In the genomic region with DNA sequence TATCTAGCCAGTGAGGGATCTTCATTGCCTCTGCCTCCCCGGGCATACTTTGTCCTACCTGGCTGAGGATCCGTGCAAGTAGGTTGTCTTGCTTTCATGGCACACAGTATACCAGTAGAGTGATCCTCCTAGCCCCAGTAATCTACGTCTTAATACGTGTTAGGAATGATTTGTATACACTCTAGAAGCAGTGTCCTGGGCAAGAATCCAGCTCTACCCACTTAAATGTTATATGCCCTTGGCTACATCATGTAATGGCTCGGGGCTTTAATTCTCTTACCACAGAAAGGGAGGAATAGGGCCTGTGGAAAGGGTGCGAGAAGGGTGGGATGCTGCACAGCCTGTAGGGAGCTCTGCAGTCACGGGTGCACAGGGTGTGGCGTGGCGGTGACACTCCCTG, we compare ENCODE assay signal across 22 mouse cellular contexts. TPM values are rescaled to one million over a fixed set of nuclear protein-coding genes. Genes with fewer than 3 reads are reported as not detected.
DNase-seq lines count a peak whose midpoint lies in the region; ATAC-seq and TF ChIP-seq lines count a peak whose summit lies in the region.
"Had no signal": no experiment of that assay in that cellular context is flagged by ENCODE, and none has a peak within 500 bp of the region (broad histone marks: within the 10 kb centered on the region; RNA-seq: fewer than 3 reads in every experiment).

No protein-coding gene starts in this region.

- H3K36me3 ChIP-seq in hindbrain, postnatal 0 days (ENCODE audit: insufficient read depth, low read length): no peaks in the 10 kb centered on the region

- WGBS in hindbrain, postnatal 0 days: 93% methylated on average over 9 of the region's 9 CpGs

- TF ChIP-seq POLR2A in embryonic fibroblast, embryonic 13.5 days (IDR thresholded peaks at IDR 0.05; ENCODE audit: low read depth, low read length): no peak

- no peaks in the 10 kb centered on the region for H3K9me3 ChIP-seq in hindbrain, postnatal 0 days (ENCODE audit: low read length)

- no peak for DNase-seq in left cerebral cortex, adult 2 months (ENCODE audit: extremely low spot score in 1 of 2, low spot score in 2 of 2)
- no peak for DNase-seq in left cerebral cortex, adult 11 months (ENCODE audit: low spot score)
- DNase-seq in MN1 (ENCODE audit: low spot score): peak; percentile 29
- DNase-seq in lung, postnatal 36 days: peak; percentile 75
- DNase-seq in Muller cell, postnatal 12 days (ENCODE audit: inconsistent ontology term): no peak
- no peak for DNase-seq in cerebellum, adult 9-11 months
- no peak for DNase-seq in hindbrain, postnatal 0 days (ENCODE audit: low spot score)
- DNase-seq: adrenal gland, adult 8-10 months; cerebellum, adult 11 months; cerebellum, postnatal 14 days; gastrocnemius, postnatal 25 days; heart, postnatal 10 days; kidney, adult 9 months; retina, postnatal 1 day; thymus, postnatal 14 days had no signal

- no peak overlapping the region for H3K4me3 ChIP-seq in left cerebral cortex, adult 2 months
- H3K4me3 ChIP-seq in embryonic fibroblast, embryonic 13.5 days (ENCODE audit: insufficient read depth, low read length): no peak overlapping the region
- no peak overlapping the region for H3K4me3 ChIP-seq in hindbrain, postnatal 0 days (ENCODE audit: low read length)

- peaks cover 26% of the 10 kb centered on the region for H3K4me1 ChIP-seq in embryonic fibroblast, embryonic 13.5 days (ENCODE audit: control insufficient read depth, insufficient read depth, low read length)
- H3K4me1 ChIP-seq in hindbrain, postnatal 0 days (ENCODE audit: insufficient read depth, low read length): 0 out of 2 replicates have a peak, but pooled peaks cover 6% of the 10 kb centered on the region

- H3K4me2 ChIP-seq in hindbrain, postnatal 0 days (ENCODE audit: low read depth, low read length): no peak overlapping the region
- H3K4me2 ChIP-seq: heart, embryonic 11.5 days had no signal

- intact Hi-C loops in left cerebral cortex, adult 2 months (cut with DNase I): no loop called here

- ATAC-seq in hindbrain, postnatal 0 days: no peak
- ATAC-seq: midbrain, embryonic 16.5 days; Patski had no signal

- H3K27me3 ChIP-seq in hindbrain, postnatal 0 days (ENCODE audit: insufficient read depth, low read length): no peaks in the 10 kb centered on the region
- H3K27me3 ChIP-seq: Patski had no signal

- H3K27ac ChIP-seq in left cerebral cortex, adult 2 months: peak overlapping the region; percentile 24
- peak overlapping the region; percentile 79 for H3K27ac ChIP-seq in embryonic fibroblast, embryonic 13.5 days (ENCODE audit: insufficient read depth, low read length)
- no peak overlapping the region for H3K27ac ChIP-seq in hindbrain, postnatal 0 days

- no peak for TF ChIP-seq CTCF in left cerebral cortex, adult 2 months (IDR thresholded peaks at IDR 0.05)
- no peak for TF ChIP-seq CTCF in embryonic fibroblast, embryonic 13.5 days (IDR thresholded peaks at IDR 0.05; ENCODE audit: borderline replicate concordance, insufficient read depth, low read length)
- TF ChIP-seq CTCF in hindbrain, postnatal 0 days (IDR thresholded peaks at IDR 0.05; ENCODE audit: low read depth): no peak

- H3K9ac ChIP-seq in hindbrain, postnatal 0 days (replicated peaks; ENCODE audit: low read length): no peak overlapping the region

RNA-seq across cellular contexts. Expression of a gene that starts 7.3 kb away (rescaled TPM):
- 10 to 100 TPM; 65.6 to 81.3 TPM for total RNA-seq in left cerebral cortex, adult 2 months (2021)
- polyA plus RNA-seq in embryonic fibroblast, embryonic 13.5 days (2011; ENCODE audit: insufficient read length, low read depth, missing spikeins): 38.1 and 42.3 TPM in 2 replicates
- total RNA-seq in hindbrain, postnatal 0 days (2014; rRNA removed): 82.6 and 93.4 TPM in 2 replicates
- 59.8 and 62.0 TPM in 2 replicates for polyA plus RNA-seq in hindbrain, postnatal 0 days (2015; fragmentation: Nextera tagmentation; extraction: Ambion mirVana)

RNA-seq across cellular contexts. Expression of a gene that starts 29.5 kb away (rescaled TPM):
- 1 to 10 TPM; 1.7 to 2.1 TPM for total RNA-seq in left cerebral cortex, adult 2 months (2021)
- not detected in 2 replicates for polyA plus RNA-seq in embryonic fibroblast, embryonic 13.5 days (2011; ENCODE audit: insufficient read length, low read depth, missing spikeins)
- total RNA-seq in hindbrain, postnatal 0 days (2014; rRNA removed): 16.9 and 24.2 TPM in 2 replicates
- 11.3 and 12.1 TPM in 2 replicates for polyA plus RNA-seq in hindbrain, postnatal 0 days (2015; fragmentation: Nextera tagmentation; extraction: Ambion mirVana)
- total RNA-seq: gastrocnemius, postnatal 25 days; heart, postnatal 10 days; neutrophil, adult 5-6 weeks had no signal
- polyA plus RNA-seq: C2C12; limb, embryonic 11.5 days had no signal

Comparison
In these comparisons a context has a peak if more than half of its experiments do, and no peak if none do; other contexts are left out.
1. DNase-seq: peak in MN1 (single experiment) and lung, postnatal 36 days (single experiment); none in left cerebral cortex, adult 2 months (0 of 2), left cerebral cortex, adult 11 months (single experiment), Muller cell, postnatal 12 days (single experiment), cerebellum, adult 9-11 months (single experiment) and hindbrain, postnatal 0 days (single experiment).